Mouse (Mus musculus) spleen, postnatal 4 days (tissue): Measurements from ENCODE around the gene Myef2.

ENCODE experiments used
- DNase-seq, 2 experiments: peaks; one replicate each; pipeline ENCODE4 v3.0.0; 2022; ENCODE audit warnings: low spot score in 2 of 2

Gene Myef2

GRCm38 (mm10) chr2:125067894-125068293 lies 55.6 kb downstream of the Myef2 start, which contains the start of gene Slc24a5:
Gene Slc24a5 (plus strand): TSS chr2:125068124.
- no peak for DNase-seq

- no peak for DNase-seq
These were observed 56.1 kb downstream of the Myef2 start for GRCm38 (mm10) chr2:125067373-125067772.

- no peak for DNase-seq
These were observed 60.5 kb downstream of the Myef2 start for GRCm38 (mm10) chr2:125062944-125063343.

- DNase-seq = no peak
These were observed 62.0 kb downstream of the Myef2 start for GRCm38 (mm10) chr2:125061451-125061850.

- no peak for DNase-seq
These were observed 66.1 kb downstream of the Myef2 start for GRCm38 (mm10) chr2:125057250-125057815.

GRCm38 (mm10) chr2:125055316-125055903 lies 68.1 kb downstream of the Myef2 start:
- no peak for DNase-seq
